Mouse (Mus musculus) erythroblast, embryonic 14.5 days (primary cell): ENCODE data around the gene Helz.

Experiments used
- GATA1 ChIP-seq: IDR thresholded peaks from 2 replicates; pipeline ENCODE4 v1.6.1; 2012; ENCODE audit warnings: low read length, inconsistent platforms, mixed read lengths
- TAL1 ChIP-seq: IDR thresholded peaks from 3 replicates; pipeline ENCODE4 v1.6.1; 2012; ENCODE audit warnings: low read length, inconsistent platforms, mixed read lengths

GRCm38 (mm10) chr11:107547351-107548203 lies at the start of gene Helz:
- TF ChIP-seq TAL1 (no peak), GATA1 (no peak)
